Mouse (Mus musculus) heart, adult 2 months (tissue): Measurements from ENCODE around the gene Csnk1g2. TPM values are rescaled to one million over a fixed set of nuclear protein-coding genes. Genes with fewer than 3 reads are reported as not detected.

Experiments
- DNase-seq, 2 experiments: peaks; one replicate each; pipeline ENCODE4 v3.0.0; 2021
- H3K27ac ChIP-seq: fragments of 200-600 bp; 2 replicates; pipeline ENCODE4 v1.8.1; 2022
- H3K27me3 ChIP-seq: fragments of 200-500 bp; 2 replicates; pipeline ENCODE4 v1.6.1; 2012; ENCODE audit warnings: mild to moderate bottlenecking, low read length, inconsistent platforms, mixed read lengths; ENCODE audit not compliant: control insufficient read depth, insufficient read depth
- H3K36me3 ChIP-seq: fragments of 200-500 bp; 2 replicates; pipeline ENCODE4 v1.6.1; 2012; ENCODE audit warnings: low read length, inconsistent platforms; ENCODE audit not compliant: control insufficient read depth, insufficient read depth
- H3K4me1 ChIP-seq: fragments of 200-500 bp; 2 replicates; pipeline ENCODE4 v1.6.1; 2011; ENCODE audit warnings: low read length; ENCODE audit not compliant: control insufficient read depth, insufficient read depth
- H3K4me3 ChIP-seq: fragments of 200-600 bp; 2 replicates; pipeline ENCODE4 v1.8.1; 2022
- H3K79me2 ChIP-seq: fragments of 200-500 bp; replicated peaks from 2 replicates; pipeline ENCODE4 v1.6.1; 2012; ENCODE audit warnings: mild to moderate bottlenecking, inconsistent platforms, low read length, moderate library complexity, mixed read lengths; ENCODE audit not compliant: control insufficient read depth, insufficient read depth
- H3K9ac ChIP-seq: fragments of 200-500 bp; 2 replicates; pipeline ENCODE4 v1.6.1; 2012; ENCODE audit warnings: low read depth, mild to moderate bottlenecking, control low read depth, inconsistent platforms, low read length, mixed read lengths
- CTCF ChIP-seq: fragments of 200-600 bp; IDR thresholded peaks from 2 replicates; pipeline ENCODE4 v1.8.1; 2022; ENCODE audit warnings: antibody characterized with exemption, mild to moderate bottlenecking, moderate library complexity
- EP300 ChIP-seq: fragments of 200-500 bp; IDR thresholded peaks from 2 replicates; pipeline ENCODE4 v1.6.1; 2011; ENCODE audit warnings: low read depth, low read length, control low read depth; ENCODE audit not compliant: insufficient read depth
- POLR2A ChIP-seq: fragments of 200-500 bp; IDR thresholded peaks from 2 replicates; pipeline ENCODE4 v1.6.1; 2011; ENCODE audit warnings: mild to moderate bottlenecking, low read depth, low read length, control low read depth; ENCODE audit not compliant: insufficient read depth
- WGBS: fragments of 180-500 bp; shearing (Covaris S2); methylation state at CpG from one replicate; pipeline ENCODE4 v1.1.7; 2018; 5-methylcytosine and 5-hydroxymethylcytosine counted together
- intact Hi-C: fragments of 180-260 bp; cut with DNase I; formaldehyde crosslinking; loops from one replicate; pipeline ENCODE4 v1.15.1; 2025
- polyA plus RNA-seq: library from polyadenylated mRNA; depleted of rRNA; stranded (reverse); fragments of >200 nt; gene quantifications from 2 replicates; pipeline ENCODE4 v1.2.3, GENCODE M21; 2012
- total RNA-seq, 2 experiments: library from RNA; stranded (reverse); gene quantifications; 2 replicates each; pipeline ENCODE4 v1.2.3; 2021

Csnk1g2 gene
- total and polyA plus RNA-seq, 3 experiments, result 117 to 130 (median 130) TPM

DNA sequence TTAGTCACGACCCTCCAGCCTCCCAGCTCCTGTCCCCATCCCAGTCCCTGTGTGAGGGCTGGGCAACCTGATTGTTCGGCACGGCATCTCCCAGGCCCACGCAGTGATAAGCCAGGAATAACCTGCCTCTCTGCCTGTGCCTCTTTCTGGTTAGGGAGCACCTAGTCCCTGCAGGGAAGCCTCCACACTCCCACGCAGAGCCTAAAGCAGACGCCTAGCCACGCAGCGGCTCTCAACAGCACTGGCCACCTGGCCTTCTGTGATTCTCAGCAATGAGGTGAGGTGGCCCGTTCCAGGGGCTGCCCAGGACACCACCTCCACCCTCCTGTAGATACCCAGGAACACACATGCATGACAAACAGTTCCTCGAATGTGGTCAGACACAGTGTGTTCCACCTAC lies 27.8 kb downstream of the Csnk1g2 start:
- intact Hi-C loops, result no loop called here
- Histone ChIP-seq H3K4me3 (no peak overlapping the region), H3K27ac (no peak overlapping the region), H3K4me1 (0 out of 2 replicates have a peak, but pooled peaks cover 3% of the 10 kb centered on the region), H3K79me2 (no peaks in the 10 kb centered on the region; the same call in 1 of the 2 replicates), H3K36me3 (no peaks in the 10 kb centered on the region), H3K27me3 (no peaks in the 10 kb centered on the region), H3K9ac (no peak overlapping the region)
- no peak for DNase-seq
- TF ChIP-seq CTCF, result no peak
- TF ChIP-seq POLR2A, result no peak
- TF ChIP-seq EP300, result no peak
- WGBS, result 80% methylated on average over 10 of the region's 10 CpGs

DNA sequence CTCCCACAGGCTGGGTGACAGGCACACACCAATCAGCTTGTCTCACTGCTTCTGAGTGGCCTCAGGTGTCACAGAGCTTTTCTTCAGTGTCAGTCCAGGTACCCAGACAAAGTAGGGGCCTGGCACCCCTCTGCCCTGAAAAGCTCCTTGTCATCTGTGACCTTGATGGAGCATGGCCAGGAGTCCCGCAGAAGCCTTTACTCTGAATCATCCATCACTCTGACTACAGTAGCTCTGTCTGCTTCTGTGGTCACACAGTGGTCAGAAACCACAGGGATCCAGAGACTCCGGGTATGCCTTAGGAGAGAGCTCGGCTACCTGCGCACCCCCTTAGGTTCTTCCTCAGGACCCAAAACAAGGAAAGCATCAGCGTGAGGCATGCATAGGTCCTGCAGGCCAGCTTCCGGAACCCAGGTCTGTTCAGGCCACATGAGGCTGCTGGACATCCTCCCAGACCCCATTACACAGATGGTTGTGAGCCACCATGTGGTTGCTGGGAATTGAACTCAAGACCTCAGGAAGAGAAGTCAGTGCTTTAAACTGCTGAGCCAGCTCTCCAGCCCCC lies 30.6 kb downstream of the Csnk1g2 start:
- no peak for TF ChIP-seq POLR2A
- no peak for TF ChIP-seq EP300
- no peak for TF ChIP-seq CTCF
- no peaks in the 10 kb centered on the region; the same call in none of the 2 replicates for H3K79me2 ChIP-seq
- no peaks in the 10 kb centered on the region for H3K27me3 ChIP-seq
- no peak overlapping the region for H3K27ac ChIP-seq
- H3K4me1 ChIP-seq, result peaks cover 7% of the 10 kb centered on the region; the same call in 1 of the 2 replicates
- 81% methylated on average over 6 of the region's 6 CpGs for WGBS
- intact Hi-C loops, result no loop called here
- no peaks in the 10 kb centered on the region for H3K36me3 ChIP-seq
- H3K9ac ChIP-seq, result no peak overlapping the region
- H3K4me3 ChIP-seq, result no peak overlapping the region
- DNase-seq, result no peak

DNA sequence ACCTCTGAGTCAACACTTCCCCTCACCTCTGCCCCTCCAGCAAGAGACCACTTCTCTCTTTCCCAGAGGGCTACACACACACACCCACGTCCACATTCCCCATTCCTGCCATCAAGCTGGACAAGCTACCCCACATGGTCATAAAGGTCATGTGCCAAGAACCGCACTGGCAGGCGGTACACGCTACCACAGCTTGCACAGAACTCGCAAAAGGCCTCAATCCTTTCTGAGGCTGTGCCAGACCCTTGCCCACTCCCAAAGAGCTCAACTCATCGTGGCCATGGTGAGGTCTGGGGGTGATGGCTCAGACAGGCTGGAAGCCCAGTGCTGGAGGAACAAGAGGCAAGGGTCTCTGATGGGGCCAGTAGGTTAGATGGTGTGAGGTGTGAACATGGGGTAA lies 32.2 kb downstream of the Csnk1g2 start:
- intact Hi-C loops, result loop anchor here (2.0 kb wide), 2 partner anchors 22 to 30 kb away; no protein-coding TSS in a partner anchor
- H3K4me1 ChIP-seq, result peaks cover 8% of the 10 kb centered on the region
- H3K36me3 ChIP-seq, result no peaks in the 10 kb centered on the region
- H3K27me3 ChIP-seq, result no peaks in the 10 kb centered on the region
- TF ChIP-seq CTCF, result no peak
- TF ChIP-seq POLR2A, result no peak
- no peak for TF ChIP-seq EP300
- DNase-seq, result no peak
- H3K27ac ChIP-seq, result no peak overlapping the region
- H3K79me2 ChIP-seq, result no peaks in the 10 kb centered on the region; the same call in none of the 2 replicates
- H3K9ac ChIP-seq, result no peak overlapping the region
- 75% methylated on average over 6 of the region's 6 CpGs for whole genome bisulfite sequencing
- no peak overlapping the region for H3K4me3 ChIP-seq

DNA sequence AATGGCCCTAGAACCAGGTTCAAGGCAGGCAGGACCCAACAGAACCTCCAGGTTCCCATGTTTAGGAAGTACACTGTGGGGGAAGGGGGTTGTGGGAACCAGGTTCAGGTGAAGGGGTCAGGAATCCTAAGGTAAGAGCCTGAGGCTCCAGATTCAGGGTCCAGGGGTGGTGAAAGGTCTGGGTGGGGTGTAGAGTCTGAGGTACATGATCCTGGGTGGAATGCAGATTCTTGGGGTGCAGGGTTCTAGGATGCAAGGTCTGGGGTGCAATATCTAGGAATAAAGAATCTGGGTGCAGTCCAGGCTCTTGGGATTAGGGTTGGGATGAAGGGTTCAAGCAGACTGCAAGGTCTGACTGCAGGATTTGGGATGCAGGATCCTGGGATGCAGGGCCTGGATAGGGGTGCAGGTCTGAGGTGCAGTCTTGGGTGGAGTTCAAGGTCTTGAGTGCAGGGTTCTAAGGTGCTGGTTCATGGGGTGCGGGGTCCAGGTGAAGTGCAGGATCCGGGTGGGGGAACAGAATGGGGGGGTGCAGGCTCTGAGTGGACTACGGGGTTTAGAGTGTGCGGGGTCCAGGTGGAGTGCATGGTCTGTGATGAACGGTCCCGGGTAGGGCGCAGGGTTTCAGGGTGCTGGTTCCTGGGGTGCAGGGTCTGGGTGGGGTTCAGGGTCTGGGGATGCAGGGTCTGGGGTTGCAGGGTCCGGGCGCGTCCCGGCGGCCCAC lies 32.9 kb downstream of the Csnk1g2 start:
- Histone ChIP-seq H3K36me3 (no peaks in the 10 kb centered on the region), H3K9ac (peak overlapping the region; percentile 94), H3K27ac (peak overlapping the region; percentile 61; the same call in 1 of the 2 replicates), H3K27me3 (no peaks in the 10 kb centered on the region), H3K4me3 (peak overlapping the region; percentile 73), H3K79me2 (no peaks in the 10 kb centered on the region; the same call in none of the 2 replicates), H3K4me1 (peaks cover 8% of the 10 kb centered on the region)
- 6% methylated on average over 12 of the region's 12 CpGs for WGBS
- intact Hi-C loops, result loop anchor here (2.0 kb wide), 2 partner anchors 23 to 31 kb away; no protein-coding TSS in a partner anchor
- no peak for TF ChIP-seq CTCF
- TF ChIP-seq EP300, result no peak
- no peak for TF ChIP-seq POLR2A
- DNase-seq, result no peak

DNA sequence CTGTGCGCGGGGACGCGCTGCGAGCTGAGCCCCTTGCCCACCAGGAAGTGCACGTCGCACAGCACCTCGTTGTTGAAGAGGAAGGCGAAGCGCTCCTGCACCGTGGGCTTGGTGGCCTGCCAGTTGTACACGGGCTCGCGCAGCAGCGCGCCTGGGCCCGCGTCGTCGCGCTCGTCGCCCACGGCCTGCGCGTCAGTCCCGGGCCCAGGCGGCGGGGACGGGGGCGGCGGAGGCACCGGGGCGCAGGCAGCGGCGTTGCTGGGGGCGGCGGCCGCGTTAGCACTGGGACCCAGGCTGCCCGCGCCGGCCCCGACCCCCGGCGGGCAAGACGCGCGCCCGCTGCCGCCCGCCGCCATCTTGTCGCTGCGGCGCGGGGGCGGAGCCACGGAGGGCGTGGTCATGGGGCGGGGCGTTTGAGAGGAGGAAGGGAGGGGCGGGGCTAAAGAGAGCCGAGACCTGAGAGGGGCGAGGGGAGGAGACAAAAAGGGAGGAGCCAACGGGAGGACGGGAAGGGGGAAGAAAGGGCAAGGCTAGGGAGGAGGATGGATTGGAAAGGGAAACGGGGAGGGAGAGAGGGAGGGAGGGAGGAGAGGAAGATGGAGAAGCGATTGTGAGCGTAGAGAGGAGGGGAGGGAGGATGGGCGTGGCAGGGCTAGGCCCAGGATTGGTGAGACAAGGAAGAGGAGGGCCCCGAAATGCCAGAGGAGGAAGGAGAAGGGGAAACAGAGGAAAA lies 33.7 kb downstream of the Csnk1g2 start:
- Histone ChIP-seq H3K27me3 (no peaks in the 10 kb centered on the region), H3K27ac (peak overlapping the region; percentile 81), H3K4me3 (peak overlapping the region; percentile 73), H3K4me1 (peaks cover 10% of the 10 kb centered on the region), H3K9ac (peak overlapping the region; percentile 94), H3K36me3 (no peaks in the 10 kb centered on the region), H3K79me2 (no peaks in the 10 kb centered on the region; the same call in 1 of the 2 replicates)
- no peak for TF ChIP-seq CTCF
- TF ChIP-seq EP300, result peak; percentile 70; the same call in 1 of the 2 replicates
- TF ChIP-seq POLR2A, result peak; percentile 69
- intact Hi-C loops, result no loop called here
- under 1% methylated on average over 70 of the region's 72 CpGs for WGBS
- peak; percentile 95 to 97 for DNase-seq
